Mouse (Mus musculus): ENCODE data around the gene Rin2.

- no peak for TF ChIP-seq CTCF (IDR thresholded peaks at IDR 0.05; ENCODE audit: borderline replicate concordance, extremely low read depth, insufficient read depth, insufficient read length)
- no peak for TF ChIP-seq POLR2A (IDR thresholded peaks at IDR 0.05; ENCODE audit: borderline replicate concordance, extremely low read depth, insufficient read depth, insufficient read length, poor library complexity, severe bottlenecking)
Observed at GRCm38 (mm10) chr2:145704738-145705137, 29.7 kb downstream of the Rin2 start.
